Mouse (Mus musculus): ENCODE data around the gene Dnttip1.

GRCm38 (mm10) chr2:164790451-164790850, 44.7 kb downstream of the Dnttip1 start:
- TF ChIP-seq CTCF (IDR thresholded peaks at IDR 0.05; ENCODE audit: borderline replicate concordance, insufficient read depth, low read length) (no peak), POLR2A (IDR thresholded peaks at IDR 0.05; ENCODE audit: low read depth, low read length) (no peak)
